Mouse (Mus musculus): ENCODE measurements around the gene Gm3127. TPM values are rescaled to one million over a fixed set of nuclear protein-coding genes. Genes with fewer than 3 reads are reported as not detected.

Gene Gm3127
- 0.04 TPM in 1 of 2 replicates, not detected in the other for polyA plus RNA-seq (2012; rRNA removed)

DNA sequence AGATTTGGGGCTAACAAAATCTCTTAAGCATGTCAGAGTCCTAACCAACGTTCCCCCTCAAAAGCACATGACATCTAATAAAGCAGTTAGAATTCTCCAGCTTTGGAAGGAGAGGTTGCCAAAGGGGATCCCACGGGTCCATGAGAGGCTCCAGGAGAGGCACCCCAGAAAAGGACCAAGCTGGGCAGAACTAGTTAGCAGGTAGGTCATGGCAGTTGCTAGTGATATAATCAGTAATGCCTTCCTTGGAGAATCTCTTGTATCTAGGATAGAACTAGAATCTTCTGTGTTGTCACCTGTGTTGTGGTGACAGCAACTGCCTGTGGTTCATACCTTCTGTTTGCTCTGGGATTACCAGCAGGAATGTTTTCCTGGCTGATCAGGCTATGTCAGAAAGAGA, at the start of gene Gm3127:
Gene Gm3127, plus strand, starts transcription at position 301 of the 400 bp plus-strand sequence.

GRCm38 (mm10) chr14:4182491-4183210, 17.8 kb downstream of the Gm3127 start, which contains the start of gene Gm2974:
TSS of gene Gm2974 (plus strand) at chr14:4182576.

Other genes starting within 250 kb of the Gm3127 start
- gene Gm3029, start 233.3 kb upstream of the Gm3127 start, polyA plus RNA-seq (2012; rRNA removed): 0.17 TPM in 1 of 2 replicates, not detected in the other
- gene Gm3095, start 201.5 kb upstream of the Gm3127 start, polyA plus RNA-seq (2012; rRNA removed): 0.13 and 0.32 TPM in 2 replicates
- gene Gm3099, start 166.6 kb upstream of the Gm3127 start, polyA plus RNA-seq (2012; rRNA removed): not detected in 2 replicates
- gene Gm5796, start 141.1 kb upstream of the Gm3127 start, polyA plus RNA-seq (2012; rRNA removed): 0.52 and 1.0 TPM in 2 replicates
- not detected in 2 replicates for gene Gm3115, start 80.9 kb upstream of the Gm3127 start, polyA plus RNA-seq (2012; rRNA removed)
- 1.1 and 2.5 TPM in 2 replicates for gene Gm8108, start 54.5 kb upstream of the Gm3127 start, polyA plus RNA-seq (2012; rRNA removed)
- gene Gm2974, start 17.5 kb downstream of the Gm3127 start, polyA plus RNA-seq (2012; rRNA removed): 0.60 and 1.6 TPM in 2 replicates
- not detected in 2 replicates for gene Gm3138, start 84.6 kb downstream of the Gm3127 start, polyA plus RNA-seq (2012; rRNA removed)
- gene Gm3149, start 152.3 kb downstream of the Gm3127 start, polyA plus RNA-seq (2012; rRNA removed): not detected in 2 replicates
- 0.35 and 1.1 TPM in 2 replicates for gene 2610042L04Rik, start 169.7 kb downstream of the Gm3127 start, polyA plus RNA-seq (2012; rRNA removed)
- gene Gm3159, start 232.5 kb downstream of the Gm3127 start, polyA plus RNA-seq (2012; rRNA removed): not detected in 2 replicates